Mouse (Mus musculus): ENCODE measurements around the gene Selplg. TPM values are rescaled to one million over a fixed set of nuclear protein-coding genes. Genes with fewer than 3 reads are reported as not detected.

Selplg gene
- 3.4 and 4.4 TPM in 2 replicates for polyA plus RNA-seq (2015; fragmentation: Nextera tagmentation; extraction: Ambion mirVana)

- Histone ChIP-seq H3K27ac (no peak within 1 kb of the TSS), H3K36me3 (no peaks in the 10 kb centered on the region), H3K4me3 (replicated peaks) (no peak within 1 kb of the TSS), H3K27me3 (replicated peaks) (no peaks in the 10 kb centered on the region), H3K4me1 (replicated peaks) (no peaks in the 10 kb centered on the region), H3K9me3 (no peaks in the 10 kb centered on the region), H3K9ac (0 out of 2 replicates have a peak within 1 kb of the TSS, but pooled peaks have one; percentile 3), H3K4me2 (replicated peaks) (0 out of 2 replicates have a peak within 1 kb of the TSS, but pooled peaks have one; percentile 9)
- 36% methylated on average over 8 of the region's 8 CpGs for WGBS
- ATAC-seq = no peak
Measured at GRCm38 (mm10) chr5:113832490-113832901, at the start of gene Selplg. Gene Selplg (minus strand): TSS chr5:113832644.

- no peaks in the 10 kb centered on the region for H3K9me3 ChIP-seq
- ATAC-seq = no peak
- H3K27me3 ChIP-seq (replicated peaks) = no peaks in the 10 kb centered on the region
- no peak overlapping the region for H3K4me2 ChIP-seq (replicated peaks)
- no peak overlapping the region for H3K27ac ChIP-seq
- peaks cover 5% of the 10 kb centered on the region; the same call in 1 of the 2 replicates for H3K36me3 ChIP-seq
- 94% methylated on average over 14 of the region's 14 CpGs for WGBS
- H3K9ac ChIP-seq = no peak overlapping the region
- H3K4me1 ChIP-seq (replicated peaks) = peaks cover 55% of the 10 kb centered on the region
- H3K4me3 ChIP-seq (replicated peaks) = no peak overlapping the region
Measured at GRCm38 (mm10) chr5:113881136-113881535, 48.7 kb upstream of the Selplg start.

DNA sequence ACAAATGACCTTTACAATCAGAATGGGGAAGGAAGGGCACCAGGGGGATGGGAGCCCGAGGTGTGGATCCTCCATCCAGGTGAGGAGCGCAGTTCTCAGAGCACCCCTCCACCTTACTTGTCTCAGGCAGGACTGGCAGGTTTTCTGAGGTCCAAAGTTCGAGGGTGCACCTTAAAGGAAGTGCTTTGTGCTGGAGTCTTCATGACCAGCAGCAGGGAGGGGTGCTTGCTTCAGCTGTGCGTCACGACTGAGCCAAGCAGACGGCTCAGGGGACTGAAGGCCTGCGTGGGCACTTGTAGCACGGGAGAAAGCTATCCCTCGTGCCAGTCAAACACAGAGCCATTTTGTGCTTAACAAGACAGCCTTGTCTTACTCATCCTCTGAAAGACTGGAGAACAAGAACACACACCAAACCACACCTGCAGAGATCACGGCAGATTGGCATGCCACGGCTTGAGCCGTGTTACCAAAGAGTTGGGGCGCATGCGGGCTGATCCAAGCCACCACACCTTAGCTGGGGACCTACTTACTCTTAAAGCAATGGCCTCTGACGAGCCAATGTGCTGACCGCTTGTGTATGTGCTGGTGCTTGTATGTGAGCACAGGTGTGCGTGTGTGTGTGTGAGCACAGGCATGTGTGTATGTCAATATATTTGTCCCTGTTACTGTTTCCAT, 46.6 kb upstream of the Selplg start:
- Histone ChIP-seq H3K4me3 (replicated peaks) (no peak overlapping the region), H3K9ac (no peak overlapping the region), H3K9me3 (no peaks in the 10 kb centered on the region), H3K36me3 (peaks cover 18% of the 10 kb centered on the region; the same call in 1 of the 2 replicates), H3K27ac (peak overlapping the region; percentile 74), H3K4me2 (replicated peaks) (peak overlapping the region; percentile 21), H3K27me3 (replicated peaks) (no peaks in the 10 kb centered on the region), H3K4me1 (replicated peaks) (peaks cover 47% of the 10 kb centered on the region)
- WGBS = 74% methylated on average over 17 of the region's 17 CpGs
- peak; percentile 88 for ATAC-seq

DNA sequence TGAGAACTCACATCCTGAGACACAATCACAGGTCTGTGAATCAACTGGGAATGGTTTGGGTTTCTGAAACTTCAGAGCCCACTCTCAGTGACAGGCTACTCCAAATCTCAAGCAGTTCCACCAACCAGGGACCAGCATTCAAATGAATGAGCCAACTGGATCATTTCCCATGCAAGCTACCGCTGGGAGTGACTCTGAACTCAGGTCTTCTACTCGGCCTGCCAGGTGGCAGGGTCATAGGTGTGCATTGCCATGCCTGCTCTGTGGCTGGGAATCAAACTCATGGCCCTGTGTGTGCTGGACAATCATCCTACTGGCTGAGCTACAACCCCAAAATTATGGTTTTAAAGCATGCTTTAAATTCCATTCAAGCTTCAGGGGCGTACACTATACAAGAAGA, 45.1 kb upstream of the Selplg start:
- Histone ChIP-seq H3K27ac (peak overlapping the region; percentile 74; the same call in 1 of the 2 replicates), H3K9me3 (no peaks in the 10 kb centered on the region), H3K36me3 (peaks cover 18% of the 10 kb centered on the region; the same call in 1 of the 2 replicates), H3K4me3 (replicated peaks) (no peak overlapping the region), H3K27me3 (replicated peaks) (no peaks in the 10 kb centered on the region), H3K9ac (no peak overlapping the region), H3K4me2 (replicated peaks) (no peak overlapping the region), H3K4me1 (replicated peaks) (peaks cover 47% of the 10 kb centered on the region)
- 42% methylated on average over 3 of the region's 3 CpGs for whole genome bisulfite sequencing
- no peak for ATAC-seq

- Histone ChIP-seq H3K9ac (no peak overlapping the region), H3K36me3 (peaks cover 15% of the 10 kb centered on the region; the same call in 1 of the 2 replicates), H3K9me3 (no peaks in the 10 kb centered on the region), H3K4me2 (replicated peaks) (no peak overlapping the region), H3K27me3 (replicated peaks) (no peaks in the 10 kb centered on the region), H3K27ac (peak overlapping the region; percentile 36; the same call in 1 of the 2 replicates), H3K4me3 (replicated peaks) (no peak overlapping the region), H3K4me1 (replicated peaks) (peaks cover 55% of the 10 kb centered on the region)
- WGBS = 94% methylated on average over 7 of the region's 7 CpGs
- ATAC-seq = no peak
Measured at GRCm38 (mm10) chr5:113876176-113876575, 43.7 kb upstream of the Selplg start.

DNA sequence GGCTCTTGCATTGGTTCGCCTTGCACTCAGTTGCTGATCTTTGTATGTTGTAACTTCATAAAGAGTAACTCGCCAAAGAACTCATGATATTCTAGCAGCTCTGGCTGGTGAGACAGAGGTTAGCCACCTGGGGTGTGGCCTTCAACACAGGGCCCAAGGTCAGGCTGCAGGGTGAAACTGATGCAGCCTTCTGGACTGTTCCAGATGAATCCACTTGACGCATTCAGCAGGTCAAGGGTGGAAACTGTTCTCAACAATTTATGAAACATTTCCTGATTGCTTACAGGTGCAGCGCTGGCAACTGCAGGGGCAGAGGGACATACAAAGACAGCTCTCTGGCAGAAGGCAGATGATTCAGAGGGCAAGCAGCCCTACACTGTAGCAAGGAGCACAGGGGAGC, 43.2 kb upstream of the Selplg start:
- WGBS = 72% methylated on average over 4 of the region's 4 CpGs
- no peak for ATAC-seq
- no peaks in the 10 kb centered on the region for H3K27me3 ChIP-seq (replicated peaks)
- H3K4me1 ChIP-seq (replicated peaks) = peaks cover 61% of the 10 kb centered on the region
- H3K4me2 ChIP-seq (replicated peaks) = no peak overlapping the region
- peaks cover 15% of the 10 kb centered on the region; the same call in 1 of the 2 replicates for H3K36me3 ChIP-seq
- H3K27ac ChIP-seq = peak overlapping the region; percentile 36; the same call in 1 of the 2 replicates
- H3K9me3 ChIP-seq = no peaks in the 10 kb centered on the region
- no peak overlapping the region for H3K9ac ChIP-seq
- H3K4me3 ChIP-seq (replicated peaks) = no peak overlapping the region

GRCm38 (mm10) chr5:113874063-113875024, 41.9 kb upstream of the Selplg start:
- H3K36me3 ChIP-seq = peaks cover 15% of the 10 kb centered on the region; the same call in 1 of the 2 replicates
- peak overlapping the region; percentile 9; the same call in 1 of the 2 replicates for H3K4me3 ChIP-seq (replicated peaks)
- WGBS = 55% methylated on average over 19 of the region's 19 CpGs
- peak overlapping the region; percentile 37 for H3K9ac ChIP-seq
- H3K27ac ChIP-seq = peak overlapping the region; percentile 91
- peaks cover 69% of the 10 kb centered on the region for H3K4me1 ChIP-seq (replicated peaks)
- peak overlapping the region; percentile 51 for H3K4me2 ChIP-seq (replicated peaks)
- H3K27me3 ChIP-seq (replicated peaks) = no peaks in the 10 kb centered on the region
- no peaks in the 10 kb centered on the region for H3K9me3 ChIP-seq
- ATAC-seq = no peak

DNA sequence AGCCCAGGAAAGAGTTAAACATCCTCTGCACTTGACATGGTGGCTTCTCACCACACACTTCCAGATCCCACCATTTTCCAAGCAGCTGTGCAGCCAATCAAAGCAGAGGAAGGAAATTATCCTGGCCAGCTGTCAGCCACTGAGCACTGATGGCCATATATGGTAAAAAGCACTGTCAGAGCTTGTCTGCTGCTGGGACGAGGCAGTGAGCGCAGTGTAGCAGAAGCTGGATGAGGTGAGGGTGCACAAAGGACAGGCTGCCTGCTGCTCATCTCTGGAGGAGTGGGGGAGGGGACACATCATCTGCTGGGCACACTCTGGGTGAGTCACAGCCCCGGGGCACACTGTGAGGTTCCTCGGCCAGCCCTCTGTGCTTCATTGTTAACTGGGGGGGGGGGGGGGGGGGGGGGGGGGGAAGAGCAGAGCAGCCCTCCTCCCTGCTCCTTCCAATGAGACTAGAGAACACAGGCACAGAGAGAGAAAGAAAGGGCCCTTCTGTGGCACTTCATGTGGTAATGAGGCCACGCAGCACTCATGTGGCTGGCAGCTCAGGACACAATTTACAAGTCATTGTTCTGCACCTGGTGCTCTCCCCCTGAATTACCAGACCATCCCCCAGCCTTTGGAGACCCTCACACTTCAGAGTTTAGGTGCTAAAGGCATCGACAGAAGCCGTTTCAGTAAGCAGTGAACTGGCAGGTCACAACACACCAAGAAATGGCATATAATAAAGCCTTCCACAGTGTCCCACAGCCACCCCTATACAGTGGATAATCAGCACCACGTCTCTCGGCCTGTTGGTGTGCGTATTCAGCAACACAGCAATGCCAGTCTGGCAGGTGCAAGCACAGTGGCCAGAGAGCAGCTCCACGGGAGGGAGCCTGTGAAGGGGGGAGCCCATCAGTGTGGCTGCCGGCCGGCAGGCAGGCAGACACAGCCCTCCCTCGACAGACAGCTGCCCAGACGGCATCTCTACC, 40.8 kb upstream of the Selplg start:
- H3K4me2 ChIP-seq (replicated peaks) = peak overlapping the region; percentile 51
- 16% methylated on average over 13 of the region's 15 CpGs for WGBS
- peak overlapping the region; percentile 9; the same call in 1 of the 2 replicates for H3K4me3 ChIP-seq (replicated peaks)
- H3K9ac ChIP-seq = peak overlapping the region; percentile 37
- H3K9me3 ChIP-seq = no peaks in the 10 kb centered on the region
- peaks cover 15% of the 10 kb centered on the region; the same call in 1 of the 2 replicates for H3K36me3 ChIP-seq
- H3K27me3 ChIP-seq (replicated peaks) = no peaks in the 10 kb centered on the region
- H3K4me1 ChIP-seq (replicated peaks) = peaks cover 71% of the 10 kb centered on the region
- H3K27ac ChIP-seq = peak overlapping the region; percentile 91
- peak; percentile 89 for ATAC-seq

- Histone ChIP-seq H3K9ac (no peak overlapping the region), H3K4me1 (replicated peaks) (peaks cover 63% of the 10 kb centered on the region)
- ATAC-seq = no peak
Measured at GRCm38 (mm10) chr5:113871903-113872548, 39.6 kb upstream of the Selplg start.

DNA sequence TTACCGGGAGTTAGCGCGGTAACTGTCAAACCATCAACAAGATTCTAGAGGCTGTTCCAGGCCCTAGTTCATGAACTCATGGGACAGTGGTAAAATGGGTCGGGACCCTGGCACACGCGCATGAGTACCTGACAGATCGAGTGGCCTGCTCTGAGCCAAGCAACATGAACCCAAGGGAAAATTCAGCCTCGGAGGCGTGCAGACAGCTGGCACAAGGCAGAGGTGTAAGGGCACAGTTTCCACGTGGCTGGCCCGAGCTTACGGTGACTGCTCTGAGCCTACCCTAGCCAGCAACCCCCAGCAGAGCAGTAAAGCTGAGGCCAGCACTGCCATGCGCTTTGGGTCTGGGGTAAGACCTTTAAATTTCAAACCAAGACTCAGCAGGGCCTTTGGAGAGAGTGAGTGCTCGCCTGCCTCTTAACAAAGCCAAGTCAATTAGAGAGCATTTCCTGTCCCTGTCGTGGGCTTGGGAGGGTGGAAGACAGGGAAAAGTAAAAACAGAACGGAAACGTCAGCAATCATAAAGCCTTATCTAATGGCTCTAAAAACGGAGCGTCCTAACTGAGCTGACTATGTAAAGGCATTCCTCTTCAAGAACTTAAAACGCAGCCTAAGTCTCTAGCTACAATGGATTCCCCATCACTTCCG, 38.1 kb upstream of the Selplg start:
- WGBS = 50% methylated on average over 21 of the region's 21 CpGs
- peaks cover 8% of the 10 kb centered on the region; the same call in 1 of the 2 replicates for H3K36me3 ChIP-seq
- 0 out of 2 replicates have a peak overlapping the region, but pooled peaks have one; percentile 51 for H3K27ac ChIP-seq
- peaks cover 70% of the 10 kb centered on the region for H3K4me1 ChIP-seq (replicated peaks)
- no peak for ATAC-seq
- no peak overlapping the region for H3K9ac ChIP-seq
- no peak overlapping the region for H3K4me2 ChIP-seq (replicated peaks)
- H3K9me3 ChIP-seq = no peaks in the 10 kb centered on the region
- no peaks in the 10 kb centered on the region for H3K27me3 ChIP-seq (replicated peaks)
- H3K4me3 ChIP-seq (replicated peaks) = no peak overlapping the region

More at GRCm38 (mm10) chr5:113871903-113872548, 39.6 kb upstream of the Selplg start:
- H3K27me3 ChIP-seq (replicated peaks) = no peaks in the 10 kb centered on the region
- peak overlapping the region; percentile 91 for H3K27ac ChIP-seq
- H3K4me2 ChIP-seq (replicated peaks) = no peak overlapping the region
- peaks cover 15% of the 10 kb centered on the region; the same call in 1 of the 2 replicates for H3K36me3 ChIP-seq
- H3K9me3 ChIP-seq = no peaks in the 10 kb centered on the region
- WGBS = 80% methylated on average over 7 of the region's 7 CpGs
- H3K4me3 ChIP-seq (replicated peaks) = no peak overlapping the region

Measured in intestine, embryonic 15.5 days (tissue).